Mouse (Mus musculus): ENCODE data around the gene Rae1.

- no peak for TF ChIP-seq CTCF (conservative IDR thresholded peaks at IDR 0.05; ENCODE audit: low read length)
- TF ChIP-seq POU5F1 (IDR thresholded peaks at IDR 0.05; ENCODE audit: borderline replicate concordance, low read length), result no peak
- no peak for TF ChIP-seq NANOG (IDR thresholded peaks at IDR 0.05; ENCODE audit: borderline replicate concordance, low read length)
These were observed 28.0 kb downstream of the Rae1 start for GRCm38 (mm10) chr2:173027824-173028495.
